Mouse (Mus musculus) spleen, embryonic (tissue): ENCODE results near the gene Sos2.

Experiments used
- CTCF ChIA-PET: fragments of 350-600 bp; sonication (Branson Sonifier 250); formaldehyde crosslinking; loops from one replicate; lab custom pipeline; 2022; lab: Charles Lee

Sos2 gene

GRCm38 (mm10) chr12:69681566-69682061 is at the start of gene Sos2:
Gene Sos2, minus strand, starts transcription at chr12:69681852.
- CTCF ChIA-PET = no interaction called here

- CTCF ChIA-PET = no interaction called here
Observed at GRCm38 (mm10) chr12:69730306-69730705, 48.7 kb upstream of the Sos2 start.

DNA sequence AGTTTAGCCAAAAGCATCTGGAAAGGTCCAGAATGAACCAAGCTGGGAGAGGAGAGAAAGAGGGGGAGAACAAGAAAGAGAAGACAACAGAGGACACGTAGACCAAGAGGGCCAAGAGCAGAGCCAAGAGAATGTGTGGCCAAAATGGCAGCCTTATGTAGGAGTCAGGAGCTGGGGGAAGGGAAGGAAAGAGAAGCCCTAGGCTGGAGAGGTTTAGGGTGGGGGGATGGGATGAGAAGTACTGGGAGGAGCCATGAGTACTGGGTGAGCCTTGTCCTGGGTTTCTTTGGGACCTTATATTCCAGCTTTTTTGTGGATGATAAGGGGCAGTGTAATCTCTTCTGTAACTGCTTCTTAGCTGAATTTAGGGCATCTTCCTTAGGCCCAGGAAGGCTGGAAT is 47.6 kb upstream of the Sos2 start:
- CTCF ChIA-PET = interaction anchor here (0.5 to 0.6 kb wide), 2 partner anchors 70 to 364 kb away, joined by 6 to 9 read pairs; no protein-coding TSS in a partner anchor

DNA sequence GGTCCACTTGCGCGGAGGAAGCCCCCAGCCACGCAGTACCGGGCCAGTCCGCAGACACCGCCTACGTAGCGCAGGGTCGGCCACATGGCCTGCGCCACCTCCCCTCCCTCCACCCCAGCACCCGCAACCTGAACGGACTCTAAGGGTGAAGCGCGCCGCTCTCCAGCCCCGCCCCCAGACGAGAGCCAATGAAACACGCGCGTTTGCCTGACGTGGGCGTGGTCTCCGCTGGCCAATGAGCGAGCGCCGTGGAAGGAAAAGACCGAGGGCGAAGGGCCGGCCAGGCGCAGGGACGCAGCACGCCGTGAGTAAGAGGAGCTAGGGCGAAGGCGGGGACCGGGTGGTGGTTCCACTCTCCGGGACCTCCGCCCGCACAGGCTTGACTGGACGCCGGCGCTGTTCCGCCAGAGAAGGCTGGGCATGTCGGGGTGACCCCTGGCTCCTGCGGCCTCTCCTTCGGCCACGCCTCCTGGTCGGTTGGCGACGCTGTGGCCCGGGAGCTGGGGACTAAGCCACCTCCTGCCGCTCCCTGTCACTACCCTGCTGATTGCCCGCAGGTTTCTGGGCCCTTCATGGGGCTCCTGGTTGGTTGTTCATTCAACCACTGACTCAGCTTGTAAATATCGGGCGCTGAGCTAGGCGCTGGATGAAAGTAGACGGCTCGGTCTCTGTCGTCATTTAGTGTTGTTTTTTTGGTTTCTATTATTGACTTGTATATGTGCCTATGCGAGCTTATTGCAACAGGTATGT is 43.2 kb upstream of the Sos2 start, which contains the start of the genes L2hgdh and Atp5s:
Gene L2hgdh, minus strand, starts transcription at position 163 of the 750 bp plus-strand sequence.
Gene Atp5s, plus strand, starts transcription at position 240 of the 750 bp plus-strand sequence.
- CTCF ChIA-PET = no interaction called here

GRCm38 (mm10) chr12:69724018-69724710 is 42.5 kb upstream of the Sos2 start:
- CTCF ChIA-PET = no interaction called here

- CTCF ChIA-PET = no interaction called here
Observed at GRCm38 (mm10) chr12:69723376-69723775, 41.7 kb upstream of the Sos2 start.

DNA sequence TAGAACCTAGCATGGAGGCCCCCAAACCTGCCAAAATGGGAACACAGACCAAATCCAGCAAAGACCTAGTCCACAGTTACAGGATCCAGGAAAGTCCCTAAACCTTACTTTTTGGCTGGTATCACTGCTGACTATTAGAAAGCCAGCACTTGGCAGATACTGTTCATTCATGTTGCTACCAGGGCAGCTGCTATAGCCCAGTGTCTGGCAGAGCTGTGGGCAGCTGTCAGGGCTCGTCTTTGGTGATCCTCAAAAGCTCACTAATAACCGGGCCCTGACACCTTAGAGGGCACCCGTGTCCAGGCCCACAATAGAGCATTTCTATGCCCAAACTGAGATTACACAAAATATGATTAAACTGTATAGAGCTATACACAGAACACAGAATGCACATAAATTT is 41.2 kb upstream of the Sos2 start:
- CTCF ChIA-PET = interaction anchor here (0.6 kb wide), 1 partner anchor 497 kb away, joined by 4 read pairs; no protein-coding TSS in a partner anchor

- CTCF ChIA-PET = no interaction called here
Observed at GRCm38 (mm10) chr12:69713628-69714027, 32.0 kb upstream of the Sos2 start.

DNA sequence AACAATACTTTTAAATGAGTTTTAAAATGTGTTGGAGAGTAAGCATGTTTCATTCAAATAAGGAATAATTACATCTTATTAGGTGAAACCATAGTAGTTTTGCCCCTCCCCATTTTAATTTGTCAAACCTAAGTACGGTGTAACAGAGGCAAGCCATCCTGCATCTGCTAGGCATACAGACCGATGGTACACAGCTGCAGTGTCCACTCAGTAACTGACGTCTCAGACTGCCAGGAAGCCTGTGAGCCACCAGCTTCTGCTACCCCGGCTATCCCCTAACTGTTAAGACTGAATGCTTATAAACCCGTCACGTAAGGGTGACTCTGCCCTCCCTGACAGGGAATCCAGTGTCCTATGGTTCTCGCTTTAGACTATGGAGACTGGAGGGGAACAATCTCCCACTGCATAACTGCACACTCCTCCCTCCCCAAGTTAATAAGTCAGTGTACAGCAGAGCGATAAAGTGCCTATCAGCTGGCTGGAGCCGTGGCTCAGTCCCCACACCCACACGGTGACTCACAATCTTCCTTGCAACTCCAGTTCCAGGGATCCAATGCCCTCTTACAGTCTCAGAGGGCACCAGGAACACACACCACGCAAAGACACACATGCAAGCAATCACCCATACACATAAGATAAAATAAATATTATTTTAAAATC is 23.3 kb upstream of the Sos2 start:
- CTCF ChIA-PET = no interaction called here

DNA sequence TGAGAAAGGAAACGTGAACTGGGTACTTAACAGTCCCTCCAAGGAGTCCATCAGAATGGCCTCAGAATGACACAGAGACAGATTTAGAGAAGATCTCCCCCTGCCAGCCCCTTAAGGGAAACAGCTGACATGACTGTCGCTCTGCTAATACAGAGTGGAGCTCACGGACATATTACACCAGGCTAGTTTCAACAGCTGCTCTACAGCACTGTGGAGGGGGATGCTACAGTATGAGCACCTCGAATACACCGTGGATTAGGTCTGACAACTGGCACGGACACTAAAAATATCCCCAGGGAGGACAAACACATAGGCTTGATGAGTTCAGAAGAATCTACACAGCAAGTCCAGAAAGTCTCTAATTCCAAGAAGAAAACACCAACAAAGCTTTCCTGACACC is 16.7 kb upstream of the Sos2 start:
- CTCF ChIA-PET = no interaction called here

GRCm38 (mm10) chr12:69696746-69697145 is 15.1 kb upstream of the Sos2 start:
- CTCF ChIA-PET = interaction anchor here (0.6 kb wide), 1 partner anchor 1440 kb away, joined by 9 read pairs; no protein-coding TSS in a partner anchor

GRCm38 (mm10) chr12:69693471-69693870 is 11.8 kb upstream of the Sos2 start:
- CTCF ChIA-PET = interaction anchor here (0.6 kb wide), 1 partner anchor 524 kb away, joined by 3 read pairs; no protein-coding TSS in a partner anchor

DNA sequence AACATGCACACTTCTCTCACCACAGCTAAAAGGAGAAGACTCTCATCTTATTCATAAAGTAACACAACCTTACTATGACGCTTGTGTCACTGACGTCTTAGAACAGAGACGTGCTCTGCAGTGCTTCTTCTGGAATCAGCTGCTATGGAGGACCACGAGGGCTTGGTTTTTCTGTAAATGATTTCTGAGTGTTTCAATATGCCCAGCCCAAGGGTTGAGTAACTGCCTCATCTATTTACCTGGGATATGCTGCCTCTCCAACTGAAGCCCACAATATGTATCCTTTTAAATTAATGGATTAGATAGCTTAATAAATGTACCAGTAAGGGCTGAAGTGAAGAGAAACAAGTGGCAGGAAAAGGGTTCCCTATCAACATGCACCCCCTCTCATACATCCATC is 9.1 kb upstream of the Sos2 start:
- CTCF ChIA-PET = interaction anchor here (0.6 kb wide), 1 partner anchor 178 kb away, joined by 3 read pairs; no protein-coding TSS in a partner anchor

GRCm38 (mm10) chr12:69689094-69689493 is 7.4 kb upstream of the Sos2 start:
- CTCF ChIA-PET = interaction anchor here (0.7 to 0.8 kb wide), 2 partner anchors 228 to 322 kb away, joined by 4 to 14 read pairs; no protein-coding TSS in a partner anchor

DNA sequence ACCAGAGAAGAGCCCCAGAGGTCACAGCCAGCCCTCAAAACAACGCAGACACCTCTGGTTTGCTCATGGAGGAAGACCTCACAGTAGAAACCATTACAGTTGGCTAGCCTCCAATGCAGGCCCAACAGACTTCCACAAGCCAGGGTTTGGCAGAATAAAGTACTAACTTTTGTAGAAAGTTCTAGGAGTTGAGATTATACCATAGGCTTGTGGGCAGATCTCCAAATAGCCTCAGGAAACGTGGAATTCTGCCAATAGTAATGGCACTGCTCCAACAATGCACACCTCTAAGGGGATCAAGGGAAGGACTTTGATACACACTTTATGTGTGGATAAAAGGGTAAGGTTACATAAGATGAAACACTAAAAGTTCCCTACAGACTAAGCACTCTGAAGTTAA is 6.7 kb upstream of the Sos2 start:
- CTCF ChIA-PET = no interaction called here

DNA sequence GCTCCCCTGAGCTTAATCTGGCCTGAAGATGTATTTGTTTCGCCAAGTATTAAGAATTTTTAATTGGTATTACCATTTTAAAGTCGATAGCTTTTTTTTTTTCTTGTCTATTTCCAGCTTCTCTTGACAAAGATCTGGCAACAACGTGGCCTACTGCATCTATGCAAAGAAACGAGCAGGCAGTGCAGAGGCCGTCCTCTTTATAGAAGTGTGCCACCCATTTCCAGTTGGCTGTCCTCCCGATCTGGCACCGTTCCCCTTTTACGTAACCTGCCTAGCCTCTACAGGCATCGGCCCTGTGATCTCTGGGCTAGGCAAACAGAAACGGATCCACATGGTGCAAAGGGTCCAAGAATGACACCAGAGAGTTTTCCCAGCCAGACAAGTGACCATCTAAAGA is 1.9 kb upstream of the Sos2 start:
- CTCF ChIA-PET = no interaction called here

DNA sequence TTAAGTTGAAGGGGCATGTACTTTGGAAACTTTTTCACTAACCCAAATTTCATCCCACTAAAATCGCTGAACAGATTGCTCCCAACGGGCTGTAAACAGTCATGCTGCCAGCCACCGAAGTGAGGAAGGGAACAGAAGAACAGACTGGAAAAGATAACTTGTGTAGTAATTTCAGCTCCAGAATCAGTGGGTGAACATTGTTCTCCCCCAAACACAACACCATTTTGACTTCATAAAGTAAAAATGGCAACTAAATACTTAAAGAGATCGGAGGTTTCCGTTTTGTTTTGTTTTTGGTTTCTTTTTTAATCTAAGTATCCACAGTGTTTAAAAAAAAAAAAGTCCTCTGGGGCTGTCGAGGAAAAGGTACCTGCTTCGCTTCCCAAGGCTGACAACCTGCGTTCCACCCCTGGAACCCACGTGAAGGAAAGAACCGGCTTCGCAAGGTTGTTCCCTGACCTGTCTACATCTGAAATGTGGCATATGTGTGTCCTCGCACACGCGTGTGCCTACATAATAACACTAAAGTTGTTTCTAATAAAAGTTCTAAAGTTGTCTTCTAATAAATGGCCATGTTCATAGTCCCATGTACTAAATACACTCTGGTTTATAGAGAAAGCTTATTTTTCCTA is 1.3 kb upstream of the Sos2 start:
- CTCF ChIA-PET = no interaction called here

GRCm38 (mm10) chr12:69682065-69682787 is 574 bp upstream of the Sos2 start:
- CTCF ChIA-PET = no interaction called here

GRCm38 (mm10) chr12:69680635-69681565 is 752 bp downstream of the Sos2 start:
- CTCF ChIA-PET = interaction anchor here (0.6 kb wide), 1 partner anchor 215 kb away, joined by 6 read pairs; no protein-coding TSS in a partner anchor
